Mouse (Mus musculus): ENCODE data around the gene Gm27021. TPM values are rescaled to one million over a fixed set of nuclear protein-coding genes. Genes with fewer than 3 reads are reported as not detected.

Gene Gm27021
- polyA plus RNA-seq, 1 experiment from 2014 or later, result 3.6 TPM

GRCm38 (mm10) chr8:120565151-120565711 lies 102.6 kb downstream of the Gm27021 start:
- no peak overlapping the region for H3K27ac ChIP-seq (ENCODE audit: low read depth, low read length)
- 30% methylated on average over 7 of the region's 7 CpGs for WGBS

GRCm38 (mm10) chr8:120563851-120564837 lies 103.7 kb downstream of the Gm27021 start:
- Histone ChIP-seq H3K36me3 (ENCODE audit: control insufficient read depth, insufficient read depth, low read length) (peaks cover 30% of the 10 kb centered on the region), H3K4me1 (ENCODE audit: control insufficient read depth, insufficient read depth, low read length) (peaks cover 55% of the 10 kb centered on the region), H3K4me2 (replicated peaks; ENCODE audit: low read depth, low read length) (no peak overlapping the region), H3K27ac (ENCODE audit: low read depth, low read length) (peak overlapping the region; percentile 86), H3K9ac (ENCODE audit: low read depth, low read length) (0 out of 2 replicates have a peak overlapping the region, but pooled peaks have one; percentile 31), H3K27me3 (ENCODE audit: control insufficient read depth, insufficient read depth, low read length) (no peaks in the 10 kb centered on the region; the same call in 1 of the 2 replicates), H3K9me3 (ENCODE audit: control insufficient read depth, low read length) (no peaks in the 10 kb centered on the region), H3K4me3 (ENCODE audit: low read length) (no peak overlapping the region)
- peak; percentile 19; the same call in 1 of the 2 replicates for ATAC-seq (ENCODE audit: low FRiP score, low TSS enrichment)
- WGBS, result 37% methylated on average over 20 of the region's 20 CpGs

More at GRCm38 (mm10) chr8:120565151-120565711, 102.6 kb downstream of the Gm27021 start:
- no peaks in the 10 kb centered on the region for H3K9me3 ChIP-seq (ENCODE audit: control insufficient read depth, low read length)
- H3K4me3 ChIP-seq (ENCODE audit: low read length), result no peak overlapping the region
- no peaks in the 10 kb centered on the region; the same call in 1 of the 2 replicates for H3K27me3 ChIP-seq (ENCODE audit: control insufficient read depth, insufficient read depth, low read length)
- no peak overlapping the region for H3K4me2 ChIP-seq (replicated peaks; ENCODE audit: low read depth, low read length)
- no peak for ATAC-seq (ENCODE audit: low FRiP score, low TSS enrichment)
- H3K4me1 ChIP-seq (ENCODE audit: control insufficient read depth, insufficient read depth, low read length), result peaks cover 44% of the 10 kb centered on the region
- peaks cover 40% of the 10 kb centered on the region for H3K36me3 ChIP-seq (ENCODE audit: control insufficient read depth, insufficient read depth, low read length)
- no peak overlapping the region for H3K9ac ChIP-seq (ENCODE audit: low read depth, low read length)

GRCm38 (mm10) chr8:120563348-120563724 lies 104.5 kb downstream of the Gm27021 start:
- H3K4me2 ChIP-seq (replicated peaks; ENCODE audit: low read depth, low read length), result no peak overlapping the region

GRCm38 (mm10) chr8:120562680-120563347 lies 105.1 kb downstream of the Gm27021 start:
- peak overlapping the region; percentile 86 for H3K27ac ChIP-seq (ENCODE audit: low read depth, low read length)
- peaks cover 61% of the 10 kb centered on the region for H3K4me1 ChIP-seq (ENCODE audit: control insufficient read depth, insufficient read depth, low read length)
- ATAC-seq (ENCODE audit: low FRiP score, low TSS enrichment), result no peak
- peaks cover 21% of the 10 kb centered on the region for H3K36me3 ChIP-seq (ENCODE audit: control insufficient read depth, insufficient read depth, low read length)
- H3K9me3 ChIP-seq (ENCODE audit: control insufficient read depth, low read length), result no peaks in the 10 kb centered on the region
- H3K4me3 ChIP-seq (ENCODE audit: low read length), result no peak overlapping the region
- H3K27me3 ChIP-seq (ENCODE audit: control insufficient read depth, insufficient read depth, low read length), result no peaks in the 10 kb centered on the region; the same call in 1 of the 2 replicates
- H3K9ac ChIP-seq (ENCODE audit: low read depth, low read length), result no peak overlapping the region; the same call in 1 of the 2 replicates
- WGBS, result 64% methylated on average over 18 of the region's 18 CpGs
- H3K4me2 ChIP-seq (replicated peaks; ENCODE audit: low read depth, low read length), result no peak overlapping the region

More at GRCm38 (mm10) chr8:120563348-120563724, 104.5 kb downstream of the Gm27021 start:
- H3K9me3 ChIP-seq (ENCODE audit: control insufficient read depth, low read length), result no peaks in the 10 kb centered on the region
- H3K27ac ChIP-seq (ENCODE audit: low read depth, low read length), result peak overlapping the region; percentile 86
- peaks cover 26% of the 10 kb centered on the region for H3K36me3 ChIP-seq (ENCODE audit: control insufficient read depth, insufficient read depth, low read length)
- H3K9ac ChIP-seq (ENCODE audit: low read depth, low read length), result 0 out of 2 replicates have a peak overlapping the region, but pooled peaks have one; percentile 31
- H3K4me3 ChIP-seq (ENCODE audit: low read length), result no peak overlapping the region
- no peaks in the 10 kb centered on the region; the same call in 1 of the 2 replicates for H3K27me3 ChIP-seq (ENCODE audit: control insufficient read depth, insufficient read depth, low read length)
- H3K4me1 ChIP-seq (ENCODE audit: control insufficient read depth, insufficient read depth, low read length), result peaks cover 56% of the 10 kb centered on the region
- no peak; the same call in 1 of the 2 replicates for ATAC-seq (ENCODE audit: low FRiP score, low TSS enrichment)
- 11% methylated on average over 8 of the region's 8 CpGs for WGBS

- WGBS, result 78% methylated on average over 22 of the region's 22 CpGs
- Histone ChIP-seq H3K4me1 (ENCODE audit: control insufficient read depth, insufficient read depth, low read length) (peaks cover 71% of the 10 kb centered on the region), H3K4me2 (replicated peaks; ENCODE audit: low read depth, low read length) (no peak overlapping the region), H3K9ac (ENCODE audit: low read depth, low read length) (no peak overlapping the region), H3K36me3 (ENCODE audit: control insufficient read depth, insufficient read depth, low read length) (peaks cover 11% of the 10 kb centered on the region), H3K4me3 (ENCODE audit: low read length) (no peak overlapping the region), H3K9me3 (ENCODE audit: control insufficient read depth, low read length) (no peaks in the 10 kb centered on the region), H3K27ac (ENCODE audit: low read depth, low read length) (no peak overlapping the region), H3K27me3 (ENCODE audit: control insufficient read depth, insufficient read depth, low read length) (no peaks in the 10 kb centered on the region; the same call in 1 of the 2 replicates)
- no peak for ATAC-seq (ENCODE audit: low FRiP score, low TSS enrichment)
Measured at GRCm38 (mm10) chr8:120561539-120562435, 106.1 kb downstream of the Gm27021 start.

- Histone ChIP-seq H3K9ac (ENCODE audit: low read depth, low read length) (no peak overlapping the region), H3K27me3 (ENCODE audit: control insufficient read depth, insufficient read depth, low read length) (no peaks in the 10 kb centered on the region; the same call in 1 of the 2 replicates), H3K4me1 (ENCODE audit: control insufficient read depth, insufficient read depth, low read length) (peaks cover 80% of the 10 kb centered on the region), H3K4me2 (replicated peaks; ENCODE audit: low read depth, low read length) (no peak overlapping the region), H3K27ac (ENCODE audit: low read depth, low read length) (no peak overlapping the region), H3K36me3 (ENCODE audit: control insufficient read depth, insufficient read depth, low read length) (peaks cover 4% of the 10 kb centered on the region; the same call in 1 of the 2 replicates), H3K9me3 (ENCODE audit: control insufficient read depth, low read length) (no peaks in the 10 kb centered on the region), H3K4me3 (ENCODE audit: low read length) (no peak overlapping the region)
- ATAC-seq (ENCODE audit: low FRiP score, low TSS enrichment), result no peak
- WGBS, result 56% methylated on average over 5 of the region's 5 CpGs
Measured at GRCm38 (mm10) chr8:120560535-120560934, 107.3 kb downstream of the Gm27021 start.

GRCm38 (mm10) chr8:120559654-120560053 lies 108.2 kb downstream of the Gm27021 start:
- no peak for ATAC-seq (ENCODE audit: low FRiP score, low TSS enrichment)
- H3K9me3 ChIP-seq (ENCODE audit: control insufficient read depth, low read length), result no peaks in the 10 kb centered on the region
- no peak overlapping the region for H3K4me2 ChIP-seq (replicated peaks; ENCODE audit: low read depth, low read length)
- H3K27me3 ChIP-seq (ENCODE audit: control insufficient read depth, insufficient read depth, low read length), result no peaks in the 10 kb centered on the region; the same call in 1 of the 2 replicates
- H3K4me1 ChIP-seq (ENCODE audit: control insufficient read depth, insufficient read depth, low read length), result peaks cover 76% of the 10 kb centered on the region
- no peak overlapping the region for H3K4me3 ChIP-seq (ENCODE audit: low read length)
- WGBS, result 41% methylated on average over 11 of the region's 11 CpGs
- H3K9ac ChIP-seq (ENCODE audit: low read depth, low read length), result no peak overlapping the region
- H3K36me3 ChIP-seq (ENCODE audit: control insufficient read depth, insufficient read depth, low read length), result peaks cover 8% of the 10 kb centered on the region; the same call in 1 of the 2 replicates
- H3K27ac ChIP-seq (ENCODE audit: low read depth, low read length), result no peak overlapping the region

All from kidney, embryonic 14.5 days (tissue).